Mouse (Mus musculus) small intestine, adult 2 months (tissue): ENCODE measurements around the gene Ush1c. TPM values are rescaled to one million over a fixed set of nuclear protein-coding genes. Genes with fewer than 3 reads are reported as not detected.
A peak's percentile ranks its signal among the peaks of the same experiment; 100 is the strongest.

Experiments
- H3K27ac ChIP-seq: fragments of 200-500 bp; 2 replicates; pipeline ENCODE4 v1.5.1; 2012; ENCODE audit warnings: low read depth, low read length, control low read depth, inconsistent platforms; ENCODE audit not compliant: insufficient read depth
- H3K27me3 ChIP-seq: fragments of 200-500 bp; 2 replicates; pipeline ENCODE4 v1.6.1; 2012; ENCODE audit warnings: mild to moderate bottlenecking, moderate library complexity, low read length, inconsistent platforms; ENCODE audit not compliant: control insufficient read depth, insufficient read depth
- H3K36me3 ChIP-seq: fragments of 200-500 bp; 2 replicates; pipeline ENCODE4 v1.6.1; 2012; ENCODE audit warnings: mild to moderate bottlenecking, low read length, control low read depth, inconsistent platforms; ENCODE audit not compliant: control insufficient read depth, insufficient read depth
- H3K4me1 ChIP-seq: fragments of 200-500 bp; 2 replicates; pipeline ENCODE4 v1.6.1; 2012; ENCODE audit warnings: low read length, inconsistent platforms, mixed read lengths; ENCODE audit not compliant: control insufficient read depth, insufficient read depth, insufficient read length
- H3K4me3 ChIP-seq: fragments of 200-500 bp; 2 replicates; pipeline ENCODE4 v1.5.1; 2012; ENCODE audit warnings: low read depth, mild to moderate bottlenecking, control low read depth, inconsistent platforms, low read length, moderate library complexity
- CTCF ChIP-seq: fragments of 200-500 bp; IDR thresholded peaks from 2 replicates; pipeline ENCODE4 v1.5.1; 2012; ENCODE audit warnings: low read depth, mild to moderate bottlenecking, control low read depth, inconsistent platforms, low read length, moderate library complexity, mixed read lengths; ENCODE audit not compliant: insufficient replicate concordance, insufficient read length; ENCODE audit errors: extremely low read depth
- POLR2A ChIP-seq: fragments of 200-500 bp; IDR thresholded peaks from 2 replicates; pipeline ENCODE4 v1.6.1; 2012; ENCODE audit warnings: low read depth, mild to moderate bottlenecking, control low read depth, inconsistent platforms, low read length, moderate library complexity
- WGBS: fragments of 180-500 bp; shearing (Covaris S2); methylation state at CpG from one replicate; pipeline ENCODE4 v1.1.7; 2018; 5-methylcytosine and 5-hydroxymethylcytosine counted together
- polyA plus RNA-seq: library from polyadenylated mRNA; depleted of rRNA; stranded (reverse); fragments of >200 nt; gene quantifications from 2 replicates; pipeline ENCODE4 v1.2.3, GENCODE M21; 2012

Gene Ush1c
- polyA plus RNA-seq, 1 experiment: 105 TPM

- no peak for TF ChIP-seq POLR2A
- peak; percentile 66; the same call in 1 of the 2 replicates for TF ChIP-seq CTCF
- 12% methylated on average over 6 of the region's 6 CpGs for WGBS
- Histone ChIP-seq H3K4me3 (no peak overlapping the region), H3K4me1 (no peaks in the 10 kb centered on the region), H3K27me3 (no peaks in the 10 kb centered on the region), H3K27ac (no peak overlapping the region), H3K36me3 (no peaks in the 10 kb centered on the region)
Measured at GRCm38 (mm10) chr7:46279946-46280345, 41.6 kb upstream of the Ush1c start.

GRCm38 (mm10) chr7:46276156-46276555, 37.9 kb upstream of the Ush1c start:
- H3K4me1 ChIP-seq: no peaks in the 10 kb centered on the region
- H3K27ac ChIP-seq: no peak overlapping the region
- no peaks in the 10 kb centered on the region for H3K36me3 ChIP-seq
- TF ChIP-seq CTCF (no peak), POLR2A (no peak)
- no peaks in the 10 kb centered on the region for H3K27me3 ChIP-seq
- 38% methylated on average over 5 of the region's 5 CpGs for WGBS
- H3K4me3 ChIP-seq: no peak overlapping the region

- Histone ChIP-seq H3K27ac (no peak overlapping the region), H3K4me3 (no peak overlapping the region), H3K4me1 (no peaks in the 10 kb centered on the region), H3K36me3 (no peaks in the 10 kb centered on the region), H3K27me3 (no peaks in the 10 kb centered on the region)
- TF ChIP-seq POLR2A: no peak
- TF ChIP-seq CTCF: peak; percentile 54; the same call in 1 of the 2 replicates
- WGBS: 66% methylated on average over 4 of the region's 4 CpGs
Measured at GRCm38 (mm10) chr7:46251841-46252240, 13.5 kb upstream of the Ush1c start.

GRCm38 (mm10) chr7:46247606-46248005, 9.3 kb upstream of the Ush1c start:
- Histone ChIP-seq H3K36me3 (no peaks in the 10 kb centered on the region), H3K27ac (no peak overlapping the region), H3K4me3 (no peak overlapping the region), H3K27me3 (no peaks in the 10 kb centered on the region), H3K4me1 (no peaks in the 10 kb centered on the region; the same call in 1 of the 2 replicates)
- TF ChIP-seq CTCF (no peak), POLR2A (no peak)
- WGBS: 87% methylated on average over 3 of the region's 3 CpGs

- no peak overlapping the region for H3K27ac ChIP-seq
- no peaks in the 10 kb centered on the region for H3K27me3 ChIP-seq
- no peak overlapping the region for H3K4me3 ChIP-seq
- no peaks in the 10 kb centered on the region for H3K36me3 ChIP-seq
- TF ChIP-seq POLR2A (no peak), CTCF (no peak)
- H3K4me1 ChIP-seq: no peaks in the 10 kb centered on the region; the same call in 1 of the 2 replicates
Measured at GRCm38 (mm10) chr7:46246876-46247275, 8.6 kb upstream of the Ush1c start.

- Histone ChIP-seq H3K4me3 (no peak within 1 kb of the TSS), H3K36me3 (no peaks in the 10 kb centered on the region), H3K4me1 (peaks cover 8% of the 10 kb centered on the region), H3K27ac (no peak within 1 kb of the TSS), H3K27me3 (no peaks in the 10 kb centered on the region)
- WGBS: 82% methylated on average over 2 of the region's 2 CpGs
- no peak for TF ChIP-seq CTCF
- no peak for TF ChIP-seq POLR2A
Measured at GRCm38 (mm10) chr7:46240696-46241095, 2.4 kb upstream of the Ush1c start, which contains the start of gene Otog. Gene Otog, plus strand, starts transcription at chr7:46240987.

GRCm38 (mm10) chr7:46240091-46240490, 1.8 kb upstream of the Ush1c start:
- WGBS: 86% methylated on average over 4 of the region's 4 CpGs
- TF ChIP-seq CTCF: no peak
- no peak for TF ChIP-seq POLR2A
- H3K36me3 ChIP-seq: no peaks in the 10 kb centered on the region; the same call in 1 of the 2 replicates
- no peaks in the 10 kb centered on the region for H3K27me3 ChIP-seq
- H3K4me1 ChIP-seq: peaks cover 9% of the 10 kb centered on the region
- no peak overlapping the region for H3K4me3 ChIP-seq
- no peak overlapping the region for H3K27ac ChIP-seq

GRCm38 (mm10) chr7:46237192-46237591, 1.1 kb downstream of the Ush1c start:
- WGBS: 26% methylated on average over 7 of the region's 7 CpGs
- peaks cover 9% of the 10 kb centered on the region for H3K4me1 ChIP-seq
- no peaks in the 10 kb centered on the region for H3K27me3 ChIP-seq
- H3K27ac ChIP-seq: peak overlapping the region; percentile 98
- peak overlapping the region; percentile 84 for H3K4me3 ChIP-seq
- H3K36me3 ChIP-seq: peaks cover 12% of the 10 kb centered on the region
- TF ChIP-seq CTCF: no peak
- TF ChIP-seq POLR2A: peak; percentile 74; the same call in 1 of the 2 replicates
